Mouse (Mus musculus) liver, postnatal 0 days (tissue): ENCODE results near the gene Myh9. TPM values are rescaled to one million over a fixed set of nuclear protein-coding genes. Genes with fewer than 3 reads are reported as not detected.
A peak's percentile ranks its signal among the peaks of the same experiment; 100 is the strongest.

Source experiments
- ATAC-seq: fragments of 200-750 bp; cut with Nextera tagmentation; 2 replicates; pipeline ENCODE4 v1.8.0; 2017; ENCODE audit warnings: mild to moderate bottlenecking, moderate library complexity
- DNase-seq: peaks from one replicate; pipeline ENCODE4 v3.0.0-alpha.2; 2016
- H3K27ac ChIP-seq: fragments of 300-500 bp; sonication (generic); 2 replicates; pipeline ENCODE4 v1.5.1; 2014; ENCODE audit warnings: antibody characterized with exemption, moderate library complexity, mild to moderate bottlenecking, low read depth
- H3K27me3 ChIP-seq: fragments of 300-500 bp; sonication (generic); 2 replicates; pipeline ENCODE4 v1.6.1; 2014; ENCODE audit warnings: low read length, control low read depth, mixed read lengths; ENCODE audit not compliant: insufficient read depth
- H3K36me3 ChIP-seq: fragments of 300-500 bp; sonication (generic); replicated peaks from 2 replicates; pipeline ENCODE4 v1.6.1; 2014; ENCODE audit warnings: mild to moderate bottlenecking, control low read depth, low read length, moderate library complexity, mixed read lengths; ENCODE audit not compliant: insufficient read depth
- H3K4me1 ChIP-seq: fragments of 300-500 bp; sonication (generic); 2 replicates; pipeline ENCODE4 v1.6.1; 2014; ENCODE audit warnings: antibody characterized with exemption, mild to moderate bottlenecking, control low read depth; ENCODE audit not compliant: insufficient read depth
- H3K4me2 ChIP-seq: fragments of 300-500 bp; sonication (generic); 2 replicates; pipeline ENCODE4 v1.6.1; 2014; ENCODE audit warnings: low read depth, mild to moderate bottlenecking, low read length, moderate library complexity, mixed read lengths
- H3K4me3 ChIP-seq: fragments of 300-500 bp; sonication (generic); 2 replicates; pipeline ENCODE4 v1.5.1; 2014; ENCODE audit warnings: low read depth, low read length
- H3K9ac ChIP-seq: fragments of 300-500 bp; sonication (generic); replicated peaks from 2 replicates; pipeline ENCODE4 v1.6.1; 2014; ENCODE audit warnings: mild to moderate bottlenecking, moderate library complexity
- H3K9me3 ChIP-seq: fragments of 300-500 bp; sonication (generic); 2 replicates; pipeline ENCODE4 v1.6.1; 2016; ENCODE audit warnings: mild to moderate bottlenecking, control low read depth, low read length, mixed read lengths
- CTCF ChIP-seq: sonication (generic); IDR thresholded peaks from 2 replicates; pipeline ENCODE4 v1.5.1; 2016; ENCODE audit warnings: antibody characterized with exemption, low read depth
- EP300 ChIP-seq: IDR thresholded peaks from 2 replicates; pipeline ENCODE4 v1.6.1; 2016; ENCODE audit warnings: antibody characterized with exemption, low read depth, mild to moderate bottlenecking
- WGBS: fragments of 180-500 bp; shearing (Covaris S2); extraction: QIAGEN DNeasy Blood & Tissue Kit; methylation state at CpG from one replicate; pipeline ENCODE4 v1.1.7; 2014; ENCODE audit not compliant: insufficient replicate concordance; 5-methylcytosine and 5-hydroxymethylcytosine counted together
- polyA plus RNA-seq: library from polyadenylated mRNA; unstranded; fragments of >200 nt; fragmentation: Nextera tagmentation; extraction: Ambion mirVana; gene quantifications from 2 replicates; pipeline ENCODE4 v1.2.1, GENCODE M21; 2015

Myh9 gene
- polyA plus RNA-seq, 1 experiment from 2014 or later, result 22.4 TPM

DNA sequence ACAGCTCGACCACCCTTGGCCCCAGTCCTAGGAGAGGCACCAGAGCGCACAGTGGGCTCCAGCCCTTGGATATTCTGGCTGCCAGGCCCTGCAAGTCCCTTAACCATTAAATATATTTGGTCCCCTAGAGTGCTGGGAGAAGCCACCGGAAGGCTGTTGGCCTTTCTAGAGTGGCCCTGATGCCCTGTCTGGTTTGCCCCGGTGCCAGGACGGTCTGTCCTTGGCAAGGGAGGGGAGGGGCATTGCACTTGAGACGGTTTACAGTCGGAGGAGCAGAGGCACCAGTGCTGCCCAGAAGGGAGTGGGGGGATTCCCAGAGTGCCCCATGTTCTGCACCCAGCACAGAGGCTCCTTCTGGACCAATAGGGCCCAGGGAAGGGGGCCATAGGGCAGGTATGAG, 80.9 kb downstream of the Myh9 start:
- Histone ChIP-seq H3K36me3 (peaks cover 61% of the 10 kb centered on the region), H3K9ac (no peak overlapping the region), H3K27ac (no peak overlapping the region), H3K9me3 (no peaks in the 10 kb centered on the region), H3K4me1 (peaks cover 3% of the 10 kb centered on the region; the same call in 1 of the 2 replicates), H3K4me2 (no peak overlapping the region), H3K27me3 (no peaks in the 10 kb centered on the region), H3K4me3 (no peak overlapping the region)
- DNase-seq, result no peak
- WGBS, result 90% methylated on average over 7 of the region's 7 CpGs
- ATAC-seq, result no peak
- no peak for TF ChIP-seq CTCF
- no peak for TF ChIP-seq EP300

DNA sequence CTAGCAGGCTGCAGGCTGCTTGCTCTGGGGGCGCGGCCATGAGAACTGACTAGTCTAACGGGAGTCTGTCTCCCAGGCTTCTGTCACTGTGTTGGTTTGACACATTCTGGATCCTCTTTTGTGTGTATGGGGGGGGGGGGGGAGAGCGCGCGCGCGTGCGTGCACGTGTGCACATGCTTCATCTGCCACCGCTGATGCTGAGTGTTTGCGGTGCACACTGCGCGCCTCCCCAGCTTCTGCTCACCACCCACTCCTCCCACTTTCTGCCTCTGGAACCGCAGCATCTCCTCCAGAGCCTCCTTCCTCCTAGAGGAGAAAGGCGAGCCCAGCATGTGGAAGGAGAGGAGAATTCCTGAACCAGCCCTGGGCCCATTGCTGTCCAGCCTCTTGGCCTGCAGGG, 81.9 kb downstream of the Myh9 start:
- Histone ChIP-seq H3K4me2 (no peak overlapping the region), H3K27me3 (no peaks in the 10 kb centered on the region), H3K4me3 (no peak overlapping the region), H3K9ac (no peak overlapping the region), H3K36me3 (peaks cover 51% of the 10 kb centered on the region), H3K9me3 (no peaks in the 10 kb centered on the region), H3K4me1 (peaks cover 7% of the 10 kb centered on the region; the same call in 1 of the 2 replicates), H3K27ac (no peak overlapping the region)
- DNase-seq, result no peak
- 95% methylated on average over 16 of the region's 16 CpGs for WGBS
- TF ChIP-seq EP300 (no peak), CTCF (no peak)
- no peak for ATAC-seq

DNA sequence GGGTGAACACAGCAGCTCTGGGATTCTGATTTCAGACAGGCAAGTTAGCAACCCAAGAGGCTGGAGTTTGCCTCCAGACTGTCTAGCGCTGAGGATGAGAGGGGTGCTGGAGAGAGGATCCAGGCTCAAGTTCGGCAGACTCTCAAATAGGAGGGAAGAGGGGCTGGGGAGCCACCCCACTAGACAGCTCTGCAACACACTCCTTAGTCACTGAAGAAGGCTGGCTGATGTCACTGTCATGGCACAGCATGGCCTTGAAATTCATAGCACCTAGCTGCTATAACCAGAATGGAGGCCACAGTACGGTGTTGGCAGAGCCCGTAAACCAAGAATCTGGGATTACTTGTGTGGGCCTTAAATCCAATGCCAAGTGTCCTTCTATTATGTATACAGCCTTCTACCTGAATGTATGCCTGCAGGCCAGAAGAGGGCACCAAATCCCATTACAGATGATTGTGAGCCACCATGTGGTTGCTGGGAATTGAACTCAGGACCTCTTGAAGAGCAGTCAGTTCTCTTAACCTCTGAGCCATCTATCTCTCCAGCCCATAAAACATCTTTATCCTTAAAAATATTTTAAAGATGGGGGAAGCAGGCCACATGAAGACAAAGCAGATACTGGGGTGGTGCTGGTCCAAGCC, 84.3 kb downstream of the Myh9 start:
- H3K27ac ChIP-seq, result no peak overlapping the region
- no peak overlapping the region; the same call in 1 of the 2 replicates for H3K9ac ChIP-seq
- H3K27me3 ChIP-seq, result no peaks in the 10 kb centered on the region
- no peaks in the 10 kb centered on the region for H3K9me3 ChIP-seq
- DNase-seq (no peak), ATAC-seq (no peak)
- H3K4me1 ChIP-seq, result peaks cover 11% of the 10 kb centered on the region
- H3K4me3 ChIP-seq, result no peak overlapping the region
- H3K4me2 ChIP-seq, result no peak overlapping the region
- peaks cover 31% of the 10 kb centered on the region for H3K36me3 ChIP-seq
- no peak for TF ChIP-seq EP300
- peak; percentile 55 for TF ChIP-seq CTCF
- WGBS, result 75% methylated on average over 4 of the region's 4 CpGs

DNA sequence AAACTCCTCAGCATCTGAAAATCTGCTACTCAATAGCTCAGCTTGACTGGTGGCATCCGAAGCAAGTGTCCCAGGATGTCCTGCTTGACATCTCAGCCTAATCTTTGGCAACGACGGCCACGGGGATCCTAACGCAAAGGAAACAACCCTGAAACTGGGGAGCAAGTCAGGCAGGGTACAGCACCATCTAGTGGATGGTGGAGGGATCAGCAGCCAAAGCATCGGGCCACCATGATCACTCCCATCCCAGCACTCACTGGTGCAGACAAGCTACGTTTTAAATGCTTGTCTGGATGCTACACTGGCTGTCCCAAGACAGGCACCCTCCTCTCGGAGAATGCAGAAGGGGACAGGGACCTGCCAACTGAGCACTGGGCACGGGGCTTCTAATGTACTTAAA, 85.1 kb downstream of the Myh9 start, which contains the start of gene Apol8:
Gene Apol8 (minus strand): TSS at position 156 of the 400 bp plus-strand sequence.
- Histone ChIP-seq H3K9me3 (no peaks in the 10 kb centered on the region), H3K36me3 (peaks cover 27% of the 10 kb centered on the region), H3K4me1 (peaks cover 14% of the 10 kb centered on the region), H3K27ac (peak within 1 kb of the TSS; percentile 88), H3K27me3 (no peaks in the 10 kb centered on the region), H3K9ac (peak within 1 kb of the TSS; percentile 65), H3K4me3 (peak within 1 kb of the TSS; percentile 60), H3K4me2 (peak within 1 kb of the TSS; percentile 72)
- DNase-seq (peak; percentile 82), ATAC-seq (peak; percentile 37)
- WGBS, result 1% methylated on average over 9 of the region's 9 CpGs
- TF ChIP-seq CTCF (peak; percentile 100), EP300 (no peak)

DNA sequence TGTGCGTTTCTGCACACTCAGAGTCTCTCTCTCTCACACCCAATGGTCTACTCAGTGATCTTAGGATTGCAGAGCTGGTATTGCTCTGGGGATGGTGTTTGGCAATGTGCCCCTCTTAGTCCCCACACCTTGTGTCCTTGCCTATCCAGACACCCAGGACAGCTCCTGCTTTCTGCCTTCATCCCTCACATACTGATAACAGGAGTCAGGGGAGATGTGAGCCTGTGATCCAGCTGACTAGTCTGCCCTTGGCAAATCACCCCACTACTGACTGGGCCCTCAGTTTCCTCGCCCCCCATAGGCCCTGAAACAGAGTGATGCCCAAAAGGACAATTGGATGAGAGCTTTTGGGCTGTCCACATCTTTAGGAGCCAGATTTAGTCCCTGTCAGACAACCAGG, 85.9 kb downstream of the Myh9 start:
- no peak for ATAC-seq
- Histone ChIP-seq H3K9ac (peak overlapping the region; percentile 65; the same call in 1 of the 2 replicates), H3K4me3 (peak overlapping the region; percentile 60), H3K4me1 (peaks cover 14% of the 10 kb centered on the region), H3K4me2 (peak overlapping the region; percentile 72), H3K27ac (peak overlapping the region; percentile 88), H3K9me3 (no peaks in the 10 kb centered on the region), H3K36me3 (peaks cover 20% of the 10 kb centered on the region), H3K27me3 (no peaks in the 10 kb centered on the region)
- no peak for DNase-seq
- 61% methylated on average over 2 of the region's 2 CpGs for WGBS
- TF ChIP-seq CTCF (no peak), EP300 (no peak)

DNA sequence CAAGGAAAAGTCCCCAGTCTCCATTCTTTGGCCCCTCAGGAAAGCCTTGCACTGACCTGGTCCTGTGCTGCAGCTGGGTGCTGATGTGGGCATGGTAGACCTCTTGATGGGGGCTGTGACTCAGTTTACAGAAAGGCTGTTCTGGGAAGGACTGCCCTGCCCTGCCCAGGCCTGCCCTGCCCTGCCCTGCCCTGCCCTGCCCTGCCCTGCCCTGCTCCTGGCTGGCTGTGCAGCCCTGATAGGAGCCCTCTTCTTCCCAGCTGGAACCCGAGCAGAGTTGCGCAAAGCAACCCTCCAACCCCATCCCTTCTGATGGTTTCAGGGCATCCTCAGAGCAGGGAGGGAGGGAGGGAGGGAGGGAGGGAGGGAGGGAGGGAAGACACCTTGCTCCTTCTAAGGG, 86.8 kb downstream of the Myh9 start:
- TF ChIP-seq CTCF, result no peak
- H3K4me1 ChIP-seq, result peaks cover 14% of the 10 kb centered on the region
- peak; percentile 95 for ATAC-seq
- H3K36me3 ChIP-seq, result peaks cover 17% of the 10 kb centered on the region
- H3K9ac ChIP-seq, result peak overlapping the region; percentile 65
- no CpG with 5 or more reads among the region's 2 CpGs for WGBS
- peak overlapping the region; percentile 72 for H3K4me2 ChIP-seq
- no peaks in the 10 kb centered on the region for H3K9me3 ChIP-seq
- H3K4me3 ChIP-seq, result peak overlapping the region; percentile 60
- peak; percentile 73 for DNase-seq
- peak overlapping the region; percentile 88 for H3K27ac ChIP-seq
- H3K27me3 ChIP-seq, result no peaks in the 10 kb centered on the region
